Mouse (Mus musculus) forebrain, embryonic 15.5 days (tissue): ENCODE data around the gene Hist2h2be. TPM values are rescaled to one million over a fixed set of nuclear protein-coding genes. Genes with fewer than 3 reads are reported as not detected.
"Not testable (repeated sequence)": the region's sequence is repeated elsewhere in the genome, so short reads cannot be mapped to it uniquely, and the experiment has no call there.

Experiments
- ATAC-seq: fragments of 200-750 bp; cut with Nextera tagmentation; replicated peaks from 2 replicates; pipeline ENCODE4 v1.8.0; 2017; ENCODE audit warnings: mild to moderate bottlenecking, moderate TSS enrichment, moderate library complexity
- H3K27ac ChIP-seq: fragments of 300-500 bp; sonication (generic); replicated peaks from 2 replicates; pipeline ENCODE4 v1.5.1; 2015; ENCODE audit warnings: mild to moderate bottlenecking, inconsistent platforms
- H3K27me3 ChIP-seq: fragments of 300-500 bp; sonication (generic); 2 replicates; pipeline ENCODE4 v1.6.1; 2015; ENCODE audit warnings: inconsistent platforms
- H3K36me3 ChIP-seq: fragments of 300-500 bp; sonication (generic); 2 replicates; pipeline ENCODE4 v1.6.1; 2015; ENCODE audit warnings: mild to moderate bottlenecking, inconsistent platforms
- H3K4me1 ChIP-seq: fragments of 300-500 bp; sonication (generic); 2 replicates; pipeline ENCODE4 v1.6.1; 2015; ENCODE audit warnings: inconsistent platforms
- H3K4me2 ChIP-seq: fragments of 300-500 bp; sonication (generic); replicated peaks from 2 replicates; pipeline ENCODE4 v1.6.1; 2015; ENCODE audit warnings: mild to moderate bottlenecking, inconsistent platforms
- H3K4me3 ChIP-seq: fragments of 300-500 bp; sonication (generic); 2 replicates; pipeline ENCODE4 v1.5.1; 2015; ENCODE audit warnings: mild to moderate bottlenecking, inconsistent platforms
- H3K9ac ChIP-seq: fragments of 300-500 bp; sonication (generic); replicated peaks from 2 replicates; pipeline ENCODE4 v1.6.1; 2015; ENCODE audit warnings: mild to moderate bottlenecking, inconsistent platforms
- H3K9me3 ChIP-seq: fragments of 300-500 bp; sonication (generic); 2 replicates; pipeline ENCODE4 v1.6.1; 2016; ENCODE audit warnings: inconsistent platforms
- WGBS: fragments of 180-500 bp; shearing (Covaris S2); methylation state at CpG from one replicate; pipeline ENCODE4 v1.1.7; 2015; ENCODE audit warnings: mixed read lengths; 5-methylcytosine and 5-hydroxymethylcytosine counted together
- polyA plus RNA-seq: library from polyadenylated mRNA; unstranded; fragments of >200 nt; fragmentation: Nextera tagmentation; extraction: Ambion mirVana; gene quantifications from 2 replicates; pipeline ENCODE4 v1.2.1, GENCODE M21; 2015

Gene Hist2h2be
- polyA plus RNA-seq, 1 experiment from 2014 or later = 9.7 TPM

DNA sequence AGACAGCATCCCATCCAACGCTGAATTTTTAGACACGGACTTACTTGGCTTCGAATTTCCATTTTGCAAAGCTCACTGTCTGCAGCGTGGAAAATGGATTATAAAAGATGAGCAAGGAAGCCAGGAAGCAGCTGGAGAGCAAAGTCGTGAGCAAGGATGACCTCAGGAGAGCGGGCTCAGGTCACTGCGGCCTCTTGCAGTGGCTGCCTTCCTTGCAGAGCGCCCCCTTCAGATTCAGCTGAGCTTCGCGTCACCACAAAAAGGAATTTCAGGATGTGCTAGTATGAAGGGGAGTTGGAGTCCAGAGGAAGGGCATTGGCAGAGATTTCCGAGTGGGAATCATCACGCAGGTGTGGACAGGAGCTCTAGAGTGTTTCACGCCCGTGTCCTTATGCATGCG, 11.7 kb upstream of the Hist2h2be start:
- Histone ChIP-seq H3K9me3 (no peaks in the 10 kb centered on the region), H3K4me2 (no peak overlapping the region), H3K4me1 (no peaks in the 10 kb centered on the region), H3K27ac (no peak overlapping the region), H3K36me3 (no peaks in the 10 kb centered on the region), H3K4me3 (no peak overlapping the region), H3K9ac (no peak overlapping the region), H3K27me3 (0 out of 2 replicates have a peak, but pooled peaks cover 2% of the 10 kb centered on the region)
- 28% methylated on average over 15 of the region's 15 CpGs for WGBS
- ATAC-seq = no peak

- peak; percentile 30 for ATAC-seq
These were observed 1.7 kb upstream of the Hist2h2be start for GRCm38 (mm10) chr3:96219191-96219641.

DNA sequence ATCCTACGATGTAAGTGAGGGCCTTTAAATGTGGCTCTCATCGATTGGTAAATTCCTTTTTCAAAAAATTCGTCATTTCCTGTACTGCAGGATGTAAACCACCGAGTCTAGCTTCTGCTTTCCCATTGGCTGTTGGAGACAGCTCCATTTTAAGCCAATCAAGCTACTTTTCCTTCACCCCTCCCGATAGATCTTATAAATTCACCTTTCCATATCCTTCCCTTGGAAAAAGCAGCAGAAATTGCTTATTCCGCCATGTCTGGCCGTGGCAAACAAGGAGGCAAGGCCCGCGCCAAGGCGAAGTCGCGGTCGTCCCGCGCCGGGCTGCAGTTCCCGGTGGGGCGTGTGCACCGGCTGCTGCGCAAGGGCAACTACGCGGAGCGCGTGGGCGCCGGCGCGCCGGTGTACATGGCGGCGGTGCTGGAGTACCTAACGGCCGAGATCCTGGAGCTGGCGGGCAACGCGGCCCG, 1.2 kb upstream of the Hist2h2be start, which contains the start of the genes Bola1 and Hist2h2ab:
Gene Bola1, minus strand, starts transcription at position 49 of the 470 bp plus-strand sequence.
Gene Hist2h2ab, plus strand, starts transcription at position 205 of the 470 bp plus-strand sequence.
- Histone ChIP-seq H3K4me2 (peak within 1 kb of the TSS; percentile 89), H3K36me3 (no peaks in the 10 kb centered on the region), H3K27me3 (no peaks in the 10 kb centered on the region), H3K9ac (peak within 1 kb of the TSS; percentile 67), H3K27ac (peak within 1 kb of the TSS; percentile 98), H3K4me1 (peaks cover 43% of the 10 kb centered on the region), H3K9me3 (no peaks in the 10 kb centered on the region), H3K4me3 (peak within 1 kb of the TSS; percentile 48)
- peak; percentile 89 for ATAC-seq
- WGBS = under 1% methylated on average over 37 of the region's 37 CpGs

More at GRCm38 (mm10) chr3:96219191-96219641, 1.7 kb upstream of the Hist2h2be start:
- H3K4me3 ChIP-seq = peak overlapping the region; percentile 48
- H3K27ac ChIP-seq = peak overlapping the region; percentile 98
- no peaks in the 10 kb centered on the region for H3K36me3 ChIP-seq
- H3K9ac ChIP-seq = peak overlapping the region; percentile 62
- no peaks in the 10 kb centered on the region for H3K9me3 ChIP-seq
- H3K4me2 ChIP-seq = peak overlapping the region; percentile 89
- H3K27me3 ChIP-seq = no peaks in the 10 kb centered on the region
- peaks cover 41% of the 10 kb centered on the region for H3K4me1 ChIP-seq
- 0% methylated on average over 12 of the region's 12 CpGs for WGBS

- Histone ChIP-seq H3K4me1 (peaks cover 43% of the 10 kb centered on the region), H3K4me3 (peak overlapping the region; percentile 48), H3K9ac (peak overlapping the region; percentile 67), H3K27ac (peak overlapping the region; percentile 98), H3K4me2 (peak overlapping the region; percentile 89)
- H3K27me3 ChIP-seq, ATAC-seq, H3K36me3 ChIP-seq, H3K9me3 ChIP-seq: not testable (repeated sequence)
- WGBS = under 1% methylated on average over 37 of the region's 47 CpGs
These were observed 671 bp upstream of the Hist2h2be start for GRCm38 (mm10) chr3:96220131-96220764.

- Histone ChIP-seq H3K4me2 (peak overlapping the region; percentile 89), H3K36me3 (no peaks in the 10 kb centered on the region), H3K27me3 (no peaks in the 10 kb centered on the region), H3K4me1 (peaks cover 50% of the 10 kb centered on the region), H3K4me3 (peak overlapping the region; percentile 48), H3K9me3 (no peaks in the 10 kb centered on the region), H3K9ac (peak overlapping the region; percentile 67), H3K27ac (peak overlapping the region; percentile 98)
- 5% methylated on average over 9 of the region's 9 CpGs for WGBS
- no peak for ATAC-seq
These were observed 720 bp downstream of the Hist2h2be start for GRCm38 (mm10) chr3:96221640-96222038.

- H3K27ac ChIP-seq = no peak overlapping the region
- H3K4me1 ChIP-seq = peaks cover 50% of the 10 kb centered on the region
- H3K9me3 ChIP-seq = no peaks in the 10 kb centered on the region
- H3K9ac ChIP-seq = no peak overlapping the region
- H3K4me2 ChIP-seq = peak overlapping the region; percentile 89; the same call in 1 of the 2 replicates
- H3K36me3 ChIP-seq = no peaks in the 10 kb centered on the region
- ATAC-seq = no peak
- H3K27me3 ChIP-seq = no peaks in the 10 kb centered on the region
- no peak overlapping the region for H3K4me3 ChIP-seq
- WGBS = 77% methylated on average over 4 of the region's 4 CpGs
These were observed 1.9 kb downstream of the Hist2h2be start for GRCm38 (mm10) chr3:96222774-96223173.

DNA sequence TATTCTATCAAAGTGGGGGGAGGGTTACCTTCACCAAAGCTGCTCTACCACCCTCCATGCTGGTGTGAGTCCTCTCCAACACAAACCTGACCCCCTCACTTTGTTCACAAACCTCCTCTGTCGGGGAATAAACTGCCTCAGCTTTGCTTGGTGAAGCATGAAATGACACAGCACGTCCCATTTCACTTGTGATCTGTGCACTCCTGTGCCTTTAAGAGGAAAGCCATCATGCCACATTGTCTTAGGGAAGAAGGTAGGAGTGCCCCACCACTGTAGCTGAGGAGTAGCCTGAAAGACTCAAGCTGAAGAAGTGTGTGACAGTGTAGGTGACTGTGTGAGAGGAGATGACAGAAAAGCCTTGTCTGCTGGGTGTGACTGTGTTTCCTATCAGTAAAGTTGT, 4.5 kb downstream of the Hist2h2be start:
- H3K9ac ChIP-seq = no peak overlapping the region
- H3K27me3 ChIP-seq = no peaks in the 10 kb centered on the region
- peaks cover 41% of the 10 kb centered on the region for H3K4me1 ChIP-seq
- ATAC-seq = no peak
- no peaks in the 10 kb centered on the region for H3K36me3 ChIP-seq
- no peak overlapping the region for H3K4me2 ChIP-seq
- H3K9me3 ChIP-seq = no peaks in the 10 kb centered on the region
- 15% methylated on average over 2 of the region's 2 CpGs for WGBS
- no peak overlapping the region for H3K27ac ChIP-seq
- H3K4me3 ChIP-seq = no peak overlapping the region

DNA sequence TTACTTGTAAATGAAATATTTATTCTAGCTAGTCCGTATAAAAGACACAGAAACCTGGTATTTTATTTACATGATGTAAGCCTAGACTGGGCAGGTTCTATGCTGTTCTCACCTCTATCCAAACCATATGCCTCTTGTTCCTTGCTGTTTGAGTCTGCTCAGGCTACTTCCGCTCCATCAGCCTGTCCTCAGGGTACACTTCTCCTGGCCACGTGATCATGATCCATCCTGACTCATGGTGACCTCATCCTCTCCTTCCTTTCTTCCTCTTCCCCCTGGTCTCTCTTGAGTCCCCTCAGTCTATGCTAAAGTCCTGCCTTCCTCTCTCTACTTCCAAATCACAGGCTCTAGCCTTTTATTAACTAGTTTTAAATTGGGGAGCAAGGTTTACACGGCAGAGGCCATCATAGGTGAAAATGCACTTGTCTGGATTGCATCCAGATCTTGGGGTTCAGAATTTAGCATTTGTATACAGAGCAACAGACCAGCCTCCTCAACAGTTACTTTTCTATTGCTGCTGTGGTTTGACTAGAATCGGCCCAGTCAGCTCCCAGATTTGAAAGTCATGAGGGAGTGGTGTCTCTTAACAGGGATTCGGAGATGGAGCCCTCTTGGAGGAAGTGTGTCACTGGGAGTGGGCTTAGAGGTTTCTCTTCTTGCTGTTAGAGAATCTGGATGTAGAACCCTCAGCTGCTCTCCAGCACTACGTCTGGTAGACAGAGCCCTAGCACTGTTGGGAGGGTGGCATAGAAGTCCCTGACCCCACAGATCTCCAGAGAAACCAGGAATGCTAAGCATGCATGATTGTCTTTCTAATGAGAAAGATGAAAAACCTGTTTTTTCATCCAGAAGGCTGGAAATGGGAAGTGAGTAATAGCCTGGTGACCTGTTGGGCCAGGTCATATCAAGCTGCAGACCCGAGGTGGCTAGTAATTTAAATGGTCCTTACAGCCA, 6.1 kb downstream of the Hist2h2be start:
- Histone ChIP-seq H3K4me1 (peaks cover 30% of the 10 kb centered on the region), H3K27me3 (no peaks in the 10 kb centered on the region), H3K4me2 (no peak overlapping the region), H3K4me3 (no peak overlapping the region), H3K27ac (no peak overlapping the region), H3K9ac (no peak overlapping the region), H3K9me3 (no peaks in the 10 kb centered on the region), H3K36me3 (no peaks in the 10 kb centered on the region)
- no peak for ATAC-seq
- WGBS = 71% methylated on average over 8 of the region's 8 CpGs

- Histone ChIP-seq H3K4me2 (no peak overlapping the region), H3K4me1 (peaks cover 13% of the 10 kb centered on the region), H3K9ac (no peak overlapping the region), H3K9me3 (no peaks in the 10 kb centered on the region), H3K4me3 (no peak overlapping the region), H3K36me3 (no peaks in the 10 kb centered on the region), H3K27ac (no peak overlapping the region), H3K27me3 (no peaks in the 10 kb centered on the region)
- no peak for ATAC-seq
- 72% methylated on average over 2 of the region's 2 CpGs for WGBS
These were observed 7.9 kb downstream of the Hist2h2be start for GRCm38 (mm10) chr3:96228828-96229227.

GRCm38 (mm10) chr3:96230404-96230803, 9.5 kb downstream of the Hist2h2be start:
- H3K9ac ChIP-seq = no peak overlapping the region
- WGBS = 78% methylated on average over 2 of the region's 2 CpGs
- no peaks in the 10 kb centered on the region for H3K36me3 ChIP-seq
- H3K4me2 ChIP-seq = no peak overlapping the region
- H3K4me3 ChIP-seq = no peak overlapping the region
- no peak for ATAC-seq
- H3K9me3 ChIP-seq = no peaks in the 10 kb centered on the region
- H3K4me1 ChIP-seq = 0 out of 2 replicates have a peak, but pooled peaks cover 5% of the 10 kb centered on the region
- H3K27ac ChIP-seq = no peak overlapping the region
- H3K27me3 ChIP-seq = no peaks in the 10 kb centered on the region

DNA sequence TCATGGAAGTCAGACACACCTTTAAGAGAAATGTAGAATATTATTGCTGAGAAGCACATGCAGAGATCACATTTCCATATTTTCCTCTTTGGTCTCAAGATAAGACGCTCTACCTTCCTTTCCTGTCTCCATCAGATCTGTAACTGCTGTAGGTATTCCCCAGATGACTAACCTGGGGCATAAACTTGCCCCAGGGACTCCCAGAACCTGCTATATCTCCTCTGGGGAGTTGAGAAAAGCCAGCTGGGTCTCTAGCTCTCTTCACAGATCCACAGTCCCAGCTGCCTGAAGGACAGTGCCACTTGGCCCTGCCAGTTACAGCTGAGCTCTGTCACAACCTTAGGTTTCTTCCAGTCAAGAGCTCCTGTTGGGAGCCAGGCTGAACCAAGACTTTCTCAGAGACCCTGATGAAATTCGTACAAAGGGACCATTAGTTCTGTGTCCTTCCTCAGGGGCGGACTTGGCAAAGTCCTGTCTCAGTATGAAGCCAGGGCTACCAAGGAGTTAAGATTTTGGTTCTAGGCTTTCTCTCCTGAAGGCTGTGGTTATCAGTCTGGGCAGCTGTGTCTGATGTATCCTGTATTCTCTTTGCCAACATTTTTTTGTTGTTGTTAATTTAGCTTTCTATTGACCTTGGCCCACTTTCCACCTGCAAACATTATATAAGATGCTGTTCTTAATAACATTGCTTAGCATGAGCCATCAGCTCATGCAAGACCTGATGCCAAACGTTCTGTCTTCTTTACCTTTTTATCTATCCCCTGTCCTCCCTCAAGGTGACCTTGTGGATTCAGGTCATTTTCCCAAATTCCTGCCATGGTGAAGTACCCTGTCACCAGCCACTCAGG, 10.2 kb downstream of the Hist2h2be start:
- Histone ChIP-seq H3K27me3 (no peaks in the 10 kb centered on the region), H3K36me3 (no peaks in the 10 kb centered on the region), H3K4me1 (no peaks in the 10 kb centered on the region), H3K4me2 (no peak overlapping the region), H3K4me3 (no peak overlapping the region), H3K9me3 (no peaks in the 10 kb centered on the region), H3K9ac (no peak overlapping the region), H3K27ac (no peak overlapping the region)
- WGBS = 70% methylated on average over 4 of the region's 4 CpGs
- no peak for ATAC-seq
